Mouse (Mus musculus) heart, embryonic 11.5 days (tissue): Measurements from ENCODE around the gene Plb1. TPM values are rescaled to one million over a fixed set of nuclear protein-coding genes. Genes with fewer than 3 reads are reported as not detected.

Source experiments
- ATAC-seq: fragments of 200-750 bp; cut with Nextera tagmentation; replicated peaks from 2 replicates; pipeline ENCODE4 v1.8.0; 2017; ENCODE audit warnings: moderate library complexity; ENCODE audit not compliant: insufficient number of reproducible peaks, low FRiP score, low TSS enrichment
- H3K27ac ChIP-seq: fragments of 300-500 bp; sonication (generic); 2 replicates; pipeline ENCODE4 v1.5.1; 2014; ENCODE audit warnings: mild to moderate bottlenecking, low read depth, low read length
- H3K27me3 ChIP-seq: fragments of 300-500 bp; sonication (generic); 2 replicates; pipeline ENCODE4 v1.6.1; 2014; ENCODE audit warnings: mild to moderate bottlenecking, low read length, mixed read lengths; ENCODE audit not compliant: control insufficient read depth, insufficient read depth
- H3K36me3 ChIP-seq: fragments of 300-500 bp; sonication (generic); 2 replicates; pipeline ENCODE4 v1.6.1; 2014; ENCODE audit warnings: mild to moderate bottlenecking, low read length, moderate library complexity, mixed read lengths; ENCODE audit not compliant: control insufficient read depth, insufficient read depth
- H3K4me1 ChIP-seq: fragments of 300-500 bp; sonication (generic); 2 replicates; pipeline ENCODE4 v1.6.1; 2014; ENCODE audit warnings: low read length; ENCODE audit not compliant: control insufficient read depth, insufficient read depth
- H3K4me2 ChIP-seq: fragments of 300-500 bp; sonication (generic); 2 replicates; pipeline ENCODE4 v1.6.1; 2014; ENCODE audit warnings: mild to moderate bottlenecking, moderate library complexity
- H3K4me3 ChIP-seq: fragments of 300-500 bp; sonication (generic); 2 replicates; pipeline ENCODE4 v1.5.1; 2014; ENCODE audit warnings: low read depth, low read length
- H3K9ac ChIP-seq: fragments of 300-500 bp; sonication (generic); 2 replicates; pipeline ENCODE4 v1.6.1; 2014; ENCODE audit warnings: mild to moderate bottlenecking, low read depth, low read length, moderate library complexity
- H3K9me3 ChIP-seq: fragments of 300-500 bp; sonication (generic); replicated peaks from 2 replicates; pipeline ENCODE4 v1.6.1; 2016; ENCODE audit warnings: low read length; ENCODE audit not compliant: control insufficient read depth
- WGBS: fragments of 180-500 bp; shearing (Covaris S2); extraction: QIAGEN DNeasy Blood & Tissue Kit; methylation state at CpG from one replicate; pipeline ENCODE4 v1.1.7; 2014; ENCODE audit not compliant: insufficient replicate concordance; 5-methylcytosine and 5-hydroxymethylcytosine counted together
- polyA plus RNA-seq: library from polyadenylated mRNA; unstranded; fragments of >200 nt; fragmentation: Nextera tagmentation; extraction: Ambion mirVana; gene quantifications from 2 replicates; pipeline ENCODE4 v1.2.1, GENCODE M21; 2014

Plb1 gene
- polyA plus RNA-seq, 1 experiment from 2014 or later = 1.4 TPM

DNA sequence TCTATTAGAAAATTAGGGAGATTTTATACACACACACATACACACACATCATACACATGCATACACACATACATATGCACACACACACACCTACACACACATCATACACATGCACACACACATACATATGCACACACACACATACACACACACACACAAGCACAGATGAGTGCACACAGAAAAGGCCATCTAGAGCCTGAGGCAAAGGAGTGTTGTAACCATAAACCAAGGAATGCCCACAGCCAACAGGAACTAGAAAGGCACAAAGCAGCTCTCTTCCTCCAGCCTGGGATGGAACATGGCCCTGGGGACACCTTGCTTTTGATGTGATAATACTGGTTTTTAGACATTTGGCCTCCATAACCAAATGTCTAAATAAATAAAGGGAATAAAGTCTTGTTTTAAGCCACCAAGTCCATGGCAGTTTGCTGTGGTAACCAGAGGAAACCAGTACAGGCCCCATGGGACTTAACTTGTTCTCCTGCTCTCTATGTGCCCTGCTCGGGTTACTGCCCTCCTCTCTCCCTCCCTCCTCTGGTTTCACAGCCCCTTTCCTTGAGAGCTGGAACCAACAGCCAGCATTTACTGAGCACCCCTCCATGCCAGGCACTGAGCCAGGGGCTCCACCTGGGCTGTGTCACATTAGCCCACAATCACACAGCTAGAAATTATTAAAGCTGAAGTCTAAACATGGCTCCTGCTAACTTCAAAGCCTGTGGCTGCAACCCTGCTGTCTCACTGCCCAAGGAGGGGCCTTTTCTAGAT, 179.9 kb downstream of the Plb1 start:
- peaks cover 30% of the 10 kb centered on the region for H3K4me1 ChIP-seq
- H3K36me3 ChIP-seq = no peaks in the 10 kb centered on the region
- H3K9me3 ChIP-seq = no peaks in the 10 kb centered on the region
- H3K27ac ChIP-seq = 0 out of 2 replicates have a peak overlapping the region, but pooled peaks have one; percentile 15
- ATAC-seq = no peak
- 0 out of 2 replicates have a peak overlapping the region, but pooled peaks have one; percentile 22 for H3K9ac ChIP-seq
- H3K4me2 ChIP-seq = no peak overlapping the region
- H3K4me3 ChIP-seq = no peak overlapping the region
- no peaks in the 10 kb centered on the region for H3K27me3 ChIP-seq
- WGBS = 26% methylated on average over 1 of the region's 1 CpGs

DNA sequence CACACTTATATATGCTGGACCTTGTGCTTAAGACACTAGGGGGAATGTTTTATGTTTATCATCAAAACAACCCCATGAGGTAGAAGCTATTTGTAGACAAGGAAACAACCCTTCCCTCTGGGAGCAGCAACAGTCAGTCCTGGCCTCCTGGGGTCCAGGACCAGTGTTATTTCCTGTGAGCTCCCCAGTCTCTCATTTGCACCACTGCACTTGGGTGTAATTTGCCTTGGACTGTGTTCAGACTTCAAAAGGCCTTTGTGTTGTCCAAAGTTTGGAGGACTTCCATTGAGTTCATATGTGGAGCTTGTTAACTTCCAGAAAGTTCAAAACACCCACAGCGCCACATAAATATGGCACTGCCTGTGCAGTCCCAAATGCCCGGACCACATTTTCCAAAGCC, 180.6 kb downstream of the Plb1 start:
- no peaks in the 10 kb centered on the region for H3K27me3 ChIP-seq
- H3K36me3 ChIP-seq = no peaks in the 10 kb centered on the region
- no peak overlapping the region for H3K27ac ChIP-seq
- H3K9me3 ChIP-seq = no peaks in the 10 kb centered on the region
- no peak overlapping the region for H3K4me2 ChIP-seq
- ATAC-seq = no peak
- no peak overlapping the region for H3K9ac ChIP-seq
- no peak overlapping the region for H3K4me3 ChIP-seq
- WGBS = 76% methylated on average over 2 of the region's 2 CpGs
- H3K4me1 ChIP-seq = peaks cover 30% of the 10 kb centered on the region

- no peak overlapping the region for H3K9ac ChIP-seq
- no peak overlapping the region for H3K27ac ChIP-seq
- ATAC-seq = no peak
- H3K4me3 ChIP-seq = no peak overlapping the region
- H3K9me3 ChIP-seq = no peaks in the 10 kb centered on the region
- WGBS = 68% methylated on average over 2 of the region's 2 CpGs
- no peaks in the 10 kb centered on the region for H3K36me3 ChIP-seq
- no peaks in the 10 kb centered on the region for H3K27me3 ChIP-seq
- H3K4me2 ChIP-seq = no peak overlapping the region
- peaks cover 30% of the 10 kb centered on the region for H3K4me1 ChIP-seq
These were observed 181.1 kb downstream of the Plb1 start for GRCm38 (mm10) chr5:32413569-32413968.

DNA sequence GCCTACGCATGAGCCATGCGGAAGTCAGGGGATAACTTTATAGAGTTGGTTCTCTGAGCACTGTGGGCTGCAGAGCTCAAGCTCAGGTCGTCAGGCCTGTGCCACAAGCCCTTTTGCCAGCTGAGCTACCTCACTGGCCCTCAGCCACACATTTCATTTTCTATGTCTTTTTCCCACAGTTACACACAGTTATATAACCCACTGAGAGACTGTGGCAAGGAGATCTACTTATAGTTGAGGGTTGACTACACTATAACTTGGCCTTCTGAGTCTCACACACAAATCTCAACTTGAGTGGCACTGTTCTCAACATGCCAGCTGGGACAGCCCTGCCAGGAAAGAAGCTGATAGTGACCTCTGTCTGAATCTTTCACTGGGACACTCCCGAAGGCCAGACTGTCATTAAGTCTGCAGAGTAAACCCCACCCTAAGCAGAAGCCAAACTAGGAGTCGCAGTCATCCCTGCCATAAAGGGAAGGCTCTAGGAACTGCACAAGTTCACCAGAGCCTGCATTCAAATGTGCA, 182.0 kb downstream of the Plb1 start:
- Histone ChIP-seq H3K9me3 (no peaks in the 10 kb centered on the region), H3K27me3 (no peaks in the 10 kb centered on the region), H3K9ac (0 out of 2 replicates have a peak overlapping the region, but pooled peaks have one; percentile 39), H3K27ac (peak overlapping the region; percentile 10; the same call in 1 of the 2 replicates), H3K4me1 (peaks cover 23% of the 10 kb centered on the region), H3K36me3 (no peaks in the 10 kb centered on the region), H3K4me2 (no peak overlapping the region), H3K4me3 (no peak overlapping the region)
- 66% methylated on average over 5 of the region's 5 CpGs for WGBS
- no peak for ATAC-seq

DNA sequence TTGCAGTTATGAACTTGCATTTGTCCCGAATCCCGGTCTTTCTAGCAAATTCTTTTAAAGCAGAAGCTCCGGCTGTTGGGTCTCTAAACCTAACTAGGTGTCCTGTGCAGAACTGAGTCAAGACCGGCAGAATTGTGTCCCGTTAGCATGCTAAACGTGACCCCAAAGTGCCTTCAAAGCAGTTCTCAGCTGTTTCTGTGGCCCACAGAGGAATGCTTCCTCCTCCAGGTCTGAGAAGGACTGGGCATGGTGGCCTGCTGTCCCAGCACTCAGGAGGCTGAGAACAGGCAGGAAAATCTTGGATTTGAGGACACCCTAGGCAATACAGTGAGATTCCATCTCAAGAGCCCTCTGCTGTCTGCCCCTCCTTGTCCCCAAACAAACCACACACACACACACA, 183.0 kb downstream of the Plb1 start:
- Histone ChIP-seq H3K4me3 (no peak overlapping the region), H3K4me2 (no peak overlapping the region), H3K27me3 (no peaks in the 10 kb centered on the region), H3K9me3 (no peaks in the 10 kb centered on the region), H3K4me1 (peaks cover 18% of the 10 kb centered on the region), H3K36me3 (no peaks in the 10 kb centered on the region), H3K9ac (no peak overlapping the region), H3K27ac (no peak overlapping the region)
- no peak for ATAC-seq
- WGBS = 82% methylated on average over 6 of the region's 6 CpGs

Other genes starting within 250 kb of the Plb1 start
- 3.0 and 3.4 TPM in 2 replicates for gene Fosl2, start 96.9 kb upstream of the Plb1 start, polyA plus RNA-seq
- gene Ppp1cb, start 226.1 kb downstream of the Plb1 start, polyA plus RNA-seq = 264 and 300 TPM in 2 replicates